Mouse (Mus musculus) inflammation-experienced regulatory T-cells, adult 16 weeks (primary cell): ENCODE data around the gene Apba1. TPM values are rescaled to one million over a fixed set of nuclear protein-coding genes. Genes with fewer than 3 reads are reported as not detected.

ENCODE experiments used
- polyA plus RNA-seq: library from polyadenylated mRNA; unstranded; fragments of 100-300 nt; shearing (Covaris generic); gene quantifications from one replicate; pipeline ENCODE4 v1.2.1, GENCODE M21; 2017

Gene Apba1
- polyA plus RNA-seq = 0.06 TPM

DNA sequence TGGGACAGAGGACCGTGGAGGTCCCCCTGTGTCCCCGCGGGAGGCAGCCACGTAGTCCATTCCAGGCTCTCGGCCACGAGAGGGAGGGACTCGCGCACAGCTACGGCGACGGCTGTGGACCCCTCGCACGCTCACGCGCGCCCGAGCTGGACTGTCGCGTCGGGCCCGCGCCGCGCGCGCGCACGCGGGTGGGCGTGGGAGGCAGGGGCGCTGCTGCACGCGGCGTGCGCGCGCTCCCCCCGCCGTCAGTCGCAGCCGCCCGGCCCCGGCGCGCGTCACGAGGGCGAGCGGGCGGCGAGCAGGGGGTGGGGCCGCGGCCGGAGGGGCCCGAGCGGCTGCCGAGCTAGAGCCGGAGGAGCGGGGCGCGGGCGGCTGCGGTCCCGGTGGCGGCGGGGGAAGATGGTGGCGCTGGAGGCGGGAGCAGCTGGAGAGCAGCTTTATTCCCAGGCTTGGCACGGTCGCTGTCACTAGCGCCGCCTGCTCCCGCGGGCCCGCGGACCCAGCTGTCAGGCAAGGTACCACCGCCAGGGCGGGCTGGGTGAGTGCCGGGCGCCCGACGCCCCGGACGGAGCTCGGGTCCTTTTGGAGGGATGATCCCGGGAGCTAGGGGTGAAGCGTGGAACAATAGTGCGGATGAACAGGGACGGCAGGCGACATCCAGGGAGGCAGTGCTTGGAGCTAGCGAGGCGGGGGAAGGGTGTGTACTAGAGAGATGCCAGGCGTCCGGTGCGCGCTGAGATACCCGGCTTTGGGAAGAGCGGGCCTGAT is at the start of gene Apba1:
Gene Apba1 (plus strand): TSS at position 334 of the 768 bp plus-strand sequence.

Other genes starting within 250 kb of the Apba1 start
- not detected for gene 1700028P14Rik, start 106.1 kb upstream of the Apba1 start, polyA plus RNA-seq
- gene Ptar1, start 71.5 kb upstream of the Apba1 start, polyA plus RNA-seq = 10.6 TPM